ENCODE assay signal across 8 mouse cellular contexts in genomic region chr6:77222849-77223638, GRCm38 (mm10). TPM values are rescaled to one million over a fixed set of nuclear protein-coding genes. Genes with fewer than 3 reads are reported as not detected.
DNase-seq lines count a peak whose midpoint lies in the region; ATAC-seq lines count a peak whose summit lies in the region.

No protein-coding gene starts in this region.

- intact Hi-C loops in left cerebral cortex, postnatal 4 days (cut with DNase I): no loop called here
- intact Hi-C loops in heart, postnatal 25 days (cut with DNase I): no loop called here

- 50% methylated on average over 16 of the region's 16 CpGs for WGBS in hindbrain, embryonic 12.5 days
- WGBS in liver, embryonic 12.5 days (ENCODE audit: insufficient replicate concordance): 71% methylated on average over 16 of the region's 16 CpGs

- no peaks in the 10 kb centered on the region for H3K9me3 ChIP-seq in hindbrain, embryonic 12.5 days (replicated peaks)
- H3K9me3 ChIP-seq in liver, embryonic 12.5 days (replicated peaks): no peaks in the 10 kb centered on the region

- ATAC-seq in hindbrain, embryonic 12.5 days (ENCODE audit: low FRiP score): peak; percentile 85
- ATAC-seq in liver, embryonic 12.5 days: no peak

- no peak overlapping the region for H3K4me2 ChIP-seq in hindbrain, embryonic 12.5 days (replicated peaks)
- H3K4me2 ChIP-seq in liver, embryonic 12.5 days: no peak overlapping the region

- H3K4me3 ChIP-seq in hindbrain, embryonic 12.5 days: no peak overlapping the region
- H3K4me3 ChIP-seq in liver, embryonic 12.5 days: no peak overlapping the region

- DNase-seq in Muller cell, postnatal 12 days (ENCODE audit: inconsistent ontology term): peak; percentile 54
- peak; percentile 29 for DNase-seq in cerebellum, adult 11 months
- peak; percentile 81 for DNase-seq in left cerebral cortex, postnatal 4 days
- no peak for DNase-seq in heart, postnatal 25 days (ENCODE audit: low spot score)
- no peak for DNase-seq in adipocyte (ENCODE audit: low spot score)
- DNase-seq in T-cell, adult 2 months (ENCODE audit: low spot score): no peak

- H3K27me3 ChIP-seq in hindbrain, embryonic 12.5 days: no peaks in the 10 kb centered on the region
- no peaks in the 10 kb centered on the region for H3K27me3 ChIP-seq in liver, embryonic 12.5 days (replicated peaks)

- H3K4me1 ChIP-seq in hindbrain, embryonic 12.5 days: peaks cover 6% of the 10 kb centered on the region; the same call in 1 of the 2 replicates
- no peaks in the 10 kb centered on the region for H3K4me1 ChIP-seq in liver, embryonic 12.5 days

- no peak overlapping the region for H3K9ac ChIP-seq in hindbrain, embryonic 12.5 days
- no peak overlapping the region for H3K9ac ChIP-seq in liver, embryonic 12.5 days

- H3K36me3 ChIP-seq in hindbrain, embryonic 12.5 days: no peaks in the 10 kb centered on the region
- no peaks in the 10 kb centered on the region for H3K36me3 ChIP-seq in liver, embryonic 12.5 days

- H3K27ac ChIP-seq in hindbrain, embryonic 12.5 days: no peak overlapping the region
- H3K27ac ChIP-seq in liver, embryonic 12.5 days: no peak overlapping the region

RNA-seq across cellular contexts. Expression of gene Lrrtm1, which starts 19.4 kb away (rescaled TPM):
- 20.6 and 21.7 TPM in 2 replicates for polyA plus RNA-seq in hindbrain, embryonic 12.5 days (2016; fragmentation: Nextera tagmentation; extraction: Ambion mirVana)
- total RNA-seq in left cerebral cortex, postnatal 4 days (2021): 10 to 100 TPM; 66.6 to 67.0 TPM
- not detected for total RNA-seq in heart, postnatal 25 days (2021)
- polyA plus RNA-seq in liver, embryonic 12.5 days (2016; fragmentation: Nextera tagmentation; extraction: Ambion mirVana): 0.33 and 0.45 TPM in 2 replicates

Comparison
In these comparisons a context has a peak if more than half of its experiments do, and no peak if none do; other contexts are left out.
1. DNase-seq: peak in Muller cell, postnatal 12 days (single experiment), cerebellum, adult 11 months (single experiment) and left cerebral cortex, postnatal 4 days (single experiment); none in heart, postnatal 25 days (single experiment), adipocyte (single experiment) and T-cell, adult 2 months (single experiment).
2. RNA of gene Lrrtm1, which starts 19.4 kb away (total RNA-seq): 66.6 to 67.0 TPM in left cerebral cortex, postnatal 4 days; not detected in heart, postnatal 25 days; every median in the first group is over 10 times any median in the second.